Mouse (Mus musculus): ENCODE measurements around the gene Mtus2. TPM values are rescaled to one million over a fixed set of nuclear protein-coding genes. Genes with fewer than 3 reads are reported as not detected.

Mtus2 gene
- total and polyA plus RNA-seq, 3 experiments = 0.03 to 0.13 TPM; not detected in 1

DNA sequence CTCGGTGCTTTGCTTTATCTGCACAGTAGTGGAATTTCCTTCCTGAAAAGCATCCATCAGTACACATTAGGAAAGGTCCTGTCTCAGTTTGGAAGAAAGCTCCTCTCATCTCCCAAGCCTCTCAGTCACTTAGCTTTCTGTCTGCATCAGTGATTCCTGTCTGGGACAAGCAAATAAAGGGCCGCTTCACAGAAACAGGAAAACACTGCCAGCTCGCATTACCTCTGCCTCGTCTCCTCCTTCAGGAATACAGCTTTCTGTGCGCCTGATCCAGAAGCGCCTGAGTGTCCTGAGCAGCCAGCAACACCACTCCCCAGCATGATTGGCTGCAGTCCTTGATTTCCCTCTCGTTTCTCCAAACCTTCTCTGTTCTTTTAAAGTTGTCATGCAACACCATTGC is 222.1 kb downstream of the Mtus2 start:
- dilution Hi-C loops (cut with MboI; ENCODE audit: extremely low pct_ligation_motif_present, extremely low pct_unique_long_range_greater_than_20kb, low sequenced_read_pairs) (no loop called here), in situ Hi-C loops (cut with MboI; ENCODE audit: low pct_ligation_motif_present, low pct_unique_long_range_greater_than_20kb, low sequenced_read_pairs) (no loop called here)
- TF ChIP-seq TBP (conservative IDR thresholded peaks at IDR 0.05; ENCODE audit: low read depth, low read length) = no peak
- no peak for TF ChIP-seq CHD2 (IDR thresholded peaks at IDR 0.05; ENCODE audit: low read length)
- TF ChIP-seq KAT2A (IDR thresholded peaks at IDR 0.05; ENCODE audit: insufficient replicate concordance, low read length) = no peak
- TF ChIP-seq ZNF384 (IDR thresholded peaks at IDR 0.05; ENCODE audit: low read depth, low read length) = no peak
- TF ChIP-seq POLR2AphosphoS2 (IDR thresholded peaks at IDR 0.05; ENCODE audit: low read depth, low read length) = no peak
- TF ChIP-seq JUN (IDR thresholded peaks at IDR 0.05; ENCODE audit: insufficient read depth, low read depth, low read length) = no peak
- no peak for TF ChIP-seq ZMIZ1 (IDR thresholded peaks at IDR 0.05; ENCODE audit: low read depth, low read length)
- H3K36me3 ChIP-seq (replicated peaks in 1 of 2; ENCODE audit: control insufficient read depth in 1 of 2, insufficient read depth in 1 of 2, low read length in 1 of 2) = no peaks in the 10 kb centered on the region
- H3K4me3 ChIP-seq (replicated peaks in 1 of 3; ENCODE audit: low read depth in 2 of 3, low read length in 2 of 3, poor library complexity in 1 of 3) = no peak overlapping the region
- no peaks in the 10 kb centered on the region for H3K4me1 ChIP-seq (ENCODE audit: control insufficient read depth in 1 of 2, insufficient read depth in 2 of 2)
- H3K79me2 ChIP-seq (replicated peaks; ENCODE audit: control insufficient read depth, extremely low read depth, insufficient read depth, poor library complexity, severe bottlenecking) = no peaks in the 10 kb centered on the region
- H3K9me3 ChIP-seq (replicated peaks; ENCODE audit: low read length) = peaks cover 14% of the 10 kb centered on the region
- H3K9ac ChIP-seq (ENCODE audit: insufficient read depth, low read depth) = no peak overlapping the region
- no peak overlapping the region for H3K27ac ChIP-seq (ENCODE audit: insufficient read depth, low read depth)
- DNase-seq (ENCODE audit: extremely low read depth) = no peak
- no peaks in the 10 kb centered on the region for H3K27me3 ChIP-seq (replicated peaks)
- H3K4me2 ChIP-seq (ENCODE audit: insufficient read depth, low read depth, poor library complexity, severe bottlenecking) = no peak overlapping the region

DNA sequence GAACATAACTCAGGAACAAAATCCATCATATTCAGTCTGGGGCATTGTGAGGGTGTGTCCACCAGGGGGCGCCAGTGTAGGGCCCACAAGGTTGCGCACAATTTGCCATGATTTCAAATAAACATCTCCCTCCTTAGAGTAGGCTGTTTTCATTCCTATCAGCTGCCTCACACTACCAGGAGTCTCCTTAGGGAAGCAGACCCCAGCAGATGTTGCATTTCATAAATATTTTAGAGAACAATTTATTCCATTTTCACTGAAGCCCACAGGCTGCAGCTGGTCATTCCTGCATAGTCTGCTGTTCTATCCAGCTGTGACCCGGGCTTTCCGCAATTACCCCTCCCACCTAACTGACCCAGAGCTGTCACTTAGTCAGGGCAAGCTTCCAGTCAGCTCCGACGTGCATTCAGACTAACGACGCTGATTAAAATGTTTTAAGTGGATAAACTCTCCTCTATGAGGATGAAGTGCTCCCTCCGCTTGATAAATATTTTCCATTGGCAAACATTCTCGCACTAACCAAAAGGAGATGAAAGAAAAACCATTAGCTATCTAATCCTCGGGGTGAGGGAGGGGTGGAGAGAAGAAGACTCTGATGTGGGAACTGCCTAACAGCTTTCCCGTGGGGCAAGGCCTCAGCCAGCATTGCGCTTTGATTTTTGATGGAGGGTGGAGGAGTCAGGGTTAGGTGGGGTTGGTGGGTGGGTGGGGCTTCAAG is 223.6 kb downstream of the Mtus2 start:
- H3K36me3 ChIP-seq (replicated peaks in 1 of 2; ENCODE audit: control insufficient read depth in 1 of 2, insufficient read depth in 1 of 2, low read length in 1 of 2) = no peaks in the 10 kb centered on the region
- no peaks in the 10 kb centered on the region for H3K27me3 ChIP-seq (replicated peaks)
- H3K4me3 ChIP-seq (replicated peaks in 1 of 3; ENCODE audit: low read depth in 2 of 3, low read length in 2 of 3, poor library complexity in 1 of 3) = no peak overlapping the region
- H3K4me1 ChIP-seq (ENCODE audit: control insufficient read depth in 1 of 2, insufficient read depth in 2 of 2) = no peaks in the 10 kb centered on the region
- in situ Hi-C loops (cut with MboI; ENCODE audit: low pct_ligation_motif_present, low pct_unique_long_range_greater_than_20kb, low sequenced_read_pairs) (no loop called here), dilution Hi-C loops (cut with MboI; ENCODE audit: extremely low pct_ligation_motif_present, extremely low pct_unique_long_range_greater_than_20kb, low sequenced_read_pairs) (no loop called here)
- no peak overlapping the region for H3K9ac ChIP-seq (ENCODE audit: insufficient read depth, low read depth)
- DNase-seq (ENCODE audit: extremely low read depth) = peak; percentile 11
- peaks cover 21% of the 10 kb centered on the region for H3K9me3 ChIP-seq (replicated peaks; ENCODE audit: low read length)
- no peaks in the 10 kb centered on the region for H3K79me2 ChIP-seq (replicated peaks; ENCODE audit: control insufficient read depth, extremely low read depth, insufficient read depth, poor library complexity, severe bottlenecking)
- H3K27ac ChIP-seq (ENCODE audit: insufficient read depth, low read depth) = no peak overlapping the region
- TF ChIP-seq CTCF (conservative IDR thresholded peaks at IDR 0.05 in 1 of 2, IDR thresholded peaks at IDR 0.05 in 1 of 2; ENCODE audit: low read depth in 2 of 2, low read length in 2 of 2) (peak; percentile 57 to 67), MXI1 (IDR thresholded peaks at IDR 0.05; ENCODE audit: low read depth, low read length) (no peak), MAX (IDR thresholded peaks at IDR 0.05; ENCODE audit: low read length) (no peak), ELF1 (IDR thresholded peaks at IDR 0.05; ENCODE audit: low read depth, low read length) (no peak), BHLHE40 (IDR thresholded peaks at IDR 0.05; ENCODE audit: low read depth, low read length) (no peak), POLR2AphosphoS2 (IDR thresholded peaks at IDR 0.05; ENCODE audit: low read depth, low read length) (no peak)
- no peak overlapping the region for H3K4me2 ChIP-seq (ENCODE audit: insufficient read depth, low read depth, poor library complexity, severe bottlenecking)

DNA sequence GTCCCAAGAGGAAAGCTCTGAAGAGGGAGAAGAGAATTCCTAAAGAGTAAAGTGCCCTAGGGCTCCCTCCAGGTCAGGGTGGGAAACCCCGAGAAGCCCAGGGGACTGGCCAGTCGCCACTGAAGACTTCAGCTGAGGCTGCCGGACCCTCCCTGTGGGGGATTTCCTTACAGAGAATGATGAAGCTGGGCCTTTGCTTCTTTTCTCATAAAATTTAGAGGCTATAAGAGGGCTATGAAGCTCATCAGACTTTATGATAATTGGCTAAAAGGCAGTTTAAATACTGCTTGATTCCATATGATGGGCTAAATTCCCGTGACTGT is 224.1 kb downstream of the Mtus2 start:
- Histone ChIP-seq H3K27ac (ENCODE audit: insufficient read depth, low read depth) (no peak overlapping the region), H3K27me3 (replicated peaks) (no peaks in the 10 kb centered on the region), H3K9ac (ENCODE audit: insufficient read depth, low read depth) (no peak overlapping the region), H3K79me2 (replicated peaks; ENCODE audit: control insufficient read depth, extremely low read depth, insufficient read depth, poor library complexity, severe bottlenecking) (no peaks in the 10 kb centered on the region), H3K9me3 (replicated peaks; ENCODE audit: low read length) (peaks cover 21% of the 10 kb centered on the region), H3K4me1 (ENCODE audit: control insufficient read depth in 1 of 2, insufficient read depth in 2 of 2) (no peaks in the 10 kb centered on the region), H3K36me3 (replicated peaks in 1 of 2; ENCODE audit: control insufficient read depth in 1 of 2, insufficient read depth in 1 of 2, low read length in 1 of 2) (no peaks in the 10 kb centered on the region), H3K4me2 (ENCODE audit: insufficient read depth, low read depth, poor library complexity, severe bottlenecking) (no peak overlapping the region), H3K4me3 (replicated peaks in 1 of 3; ENCODE audit: low read depth in 2 of 3, low read length in 2 of 3, poor library complexity in 1 of 3) (no peak overlapping the region)
- in situ Hi-C loops (cut with MboI; ENCODE audit: low pct_ligation_motif_present, low pct_unique_long_range_greater_than_20kb, low sequenced_read_pairs) (no loop called here), dilution Hi-C loops (cut with MboI; ENCODE audit: extremely low pct_ligation_motif_present, extremely low pct_unique_long_range_greater_than_20kb, low sequenced_read_pairs) (no loop called here)
- no peak for DNase-seq (ENCODE audit: extremely low read depth)
- TF ChIP-seq RCOR1 (conservative IDR thresholded peaks at IDR 0.05; ENCODE audit: low read depth, low read length) (no peak), NRF1 (IDR thresholded peaks at IDR 0.05; ENCODE audit: low read depth, low read length) (no peak), TCF12 (IDR thresholded peaks at IDR 0.05; ENCODE audit: low read depth, low read length) (no peak), CTCF (conservative IDR thresholded peaks at IDR 0.05 in 1 of 2, IDR thresholded peaks at IDR 0.05 in 1 of 2; ENCODE audit: low read depth in 2 of 2, low read length in 2 of 2) (no peak)

Measured in CH12.LX (cell line).